Mouse (Mus musculus) bone marrow, adult 2 months (tissue): ENCODE measurements around the gene Chil4.

Experiments used
- CTCF ChIP-seq: fragments of 200-500 bp; IDR thresholded peaks from 2 replicates; pipeline ENCODE4 v1.5.1; 2011; ENCODE audit warnings: low read length, control low read depth; ENCODE audit not compliant: control insufficient read depth, insufficient read depth
- POLR2A ChIP-seq: fragments of 200-500 bp; IDR thresholded peaks from 2 replicates; pipeline ENCODE4 v1.6.1; 2011; ENCODE audit warnings: low read depth, mild to moderate bottlenecking, control low read depth, low read length, borderline replicate concordance; ENCODE audit not compliant: control insufficient read depth

DNA sequence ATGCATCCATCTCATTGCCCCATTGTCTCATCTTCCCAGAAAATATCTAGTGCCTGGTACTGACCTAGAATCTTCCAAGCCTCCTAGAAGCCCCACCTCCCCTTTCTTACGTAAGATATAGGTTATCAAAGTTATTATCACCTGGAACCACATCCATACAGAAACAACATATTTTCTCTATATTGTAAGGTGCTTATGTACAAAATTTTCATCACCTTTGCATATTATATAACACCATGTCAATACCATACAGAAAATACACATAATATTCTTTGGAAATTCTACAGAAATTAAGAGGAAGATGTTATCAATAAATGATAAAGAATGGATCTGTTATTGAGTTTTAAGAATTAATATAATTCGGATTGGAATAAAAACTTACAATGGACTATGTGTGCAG lies 46.5 kb upstream of the Chil4 start:
- TF ChIP-seq CTCF (no peak), POLR2A (no peak)
